ENCODE assay signal across 28 mouse cellular contexts in the genomic region with DNA sequence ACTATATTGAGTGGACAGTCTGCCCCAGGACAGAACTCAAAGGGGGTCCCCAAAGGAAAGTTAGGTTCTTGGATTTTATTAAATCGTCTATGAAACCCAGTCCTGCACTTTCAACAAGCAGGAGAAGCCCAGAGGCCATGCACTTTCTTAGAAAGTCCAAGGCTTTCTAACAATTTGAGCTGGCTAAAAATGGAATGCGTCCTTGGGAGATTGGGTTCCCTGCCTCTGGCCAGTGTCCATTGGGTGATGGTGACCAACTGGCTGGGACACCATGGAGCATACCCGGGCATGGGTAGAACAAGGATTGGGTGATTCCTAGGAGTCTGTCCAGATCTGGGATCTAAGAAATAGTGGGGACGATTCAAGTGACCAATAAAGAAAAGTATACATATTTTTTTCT. TPM values are rescaled to one million over a fixed set of nuclear protein-coding genes. Genes with fewer than 3 reads are reported as not detected.
DNase-seq lines count a peak whose midpoint lies in the region; TF ChIP-seq lines count a peak whose summit lies in the region.
"Had no signal": no experiment of that assay in that cellular context is flagged by ENCODE, and none has a peak within 500 bp of the region (broad histone marks: within the 10 kb centered on the region; RNA-seq: fewer than 3 reads in every experiment).

No protein-coding gene starts in this region.

- no peak overlapping the region for H3K4me3 ChIP-seq in gastrocnemius, adult 2 months
- H3K4me3 ChIP-seq: embryonic facial prominence, embryonic 10.5 days; embryonic facial prominence, embryonic 15.5 days; forebrain, embryonic 12.5 days; hindbrain, embryonic 12.5 days; limb, embryonic 10.5 days; limb, embryonic 15.5 days; liver, embryonic 13.5 days; megakaryocyte, embryonic 14.5 days; midbrain, embryonic 13.5 days; neural tube, embryonic 15.5 days had no signal

- DNase-seq in adrenal gland, adult 8-10 months: peak; percentile 26
- no peak for DNase-seq in adrenal gland, adult 18-20 months (ENCODE audit: low spot score in 2 of 2)
- DNase-seq in adrenal gland, postnatal 10 days: peak; percentile 33
- peak; percentile 84 for DNase-seq in gastrocnemius, adult 2 months
- peak; percentile 31 to 32 for DNase-seq in gastrocnemius, postnatal 36 days
- no peak for DNase-seq in ovary, postnatal 36 days (ENCODE audit: low spot score)
- DNase-seq in retina, embryonic 14.5 days (ENCODE audit: low spot score): no peak
- DNase-seq: cerebellum, adult 2 months; cerebellum, postnatal 14 days; heart, postnatal 14 days; kidney, adult 8-10 months; kidney, postnatal 4 days; liver, embryonic 13.5 days; lung, adult 18-20 months; lung, postnatal 4 days; right cerebral cortex, postnatal 4 days; thymus, adult 2 months; thymus, postnatal 36 days had no signal

- intact Hi-C loops in gastrocnemius, adult 2 months (cut with DNase I): no loop called here
- intact Hi-C loops in gastrocnemius, postnatal 36 days (cut with DNase I): loop anchor here (5.0 kb wide), 1 partner anchor 47 kb away; the partner anchor contains the start of gene Usp46

- TF ChIP-seq CTCF in gastrocnemius, adult 2 months (IDR thresholded peaks at IDR 0.05): no peak

- no peak overlapping the region for H3K27ac ChIP-seq in gastrocnemius, adult 2 months
- H3K27ac ChIP-seq: embryonic facial prominence, embryonic 10.5 days; embryonic facial prominence, embryonic 15.5 days; forebrain, embryonic 12.5 days; hindbrain, embryonic 12.5 days; kidney, postnatal 0 days; limb, embryonic 10.5 days; limb, embryonic 15.5 days; liver, embryonic 13.5 days; midbrain, embryonic 13.5 days; neural tube, embryonic 15.5 days had no signal

RNA-seq across cellular contexts. Expression of gene Usp46, which starts 47.7 kb away (rescaled TPM):
- 10 to 100 TPM; 35.5 to 44.5 (median 40.4) TPM for total RNA-seq in adrenal gland, adult 8-10 months (2022)
- 10 to 100 TPM; 25.8 to 26.9 TPM for total RNA-seq in adrenal gland, adult 18-20 months (2021)
- total RNA-seq in adrenal gland, postnatal 10 days (2021): 10 to 100 TPM; 27.8 to 33.2 TPM
- 10 to 100 TPM; 12.2 to 19.1 TPM for total RNA-seq in gastrocnemius, adult 2 months (2021)
- 10 to 100 TPM in 1 of 2 experiments, 1 to 10 TPM in 1; 8.2 to 13.0 TPM for total RNA-seq in gastrocnemius, postnatal 36 days (2021)

Comparison
In these comparisons a context has a peak if more than half of its experiments do, and no peak if none do; other contexts are left out.
1. DNase-seq: peak in adrenal gland, adult 8-10 months (single experiment), adrenal gland, postnatal 10 days (single experiment), gastrocnemius, adult 2 months (single experiment) and gastrocnemius, postnatal 36 days (2 of 2); none in adrenal gland, adult 18-20 months (0 of 2), ovary, postnatal 36 days (single experiment) and retina, embryonic 14.5 days (single experiment).